Mouse (Mus musculus): Measurements from ENCODE around the gene Lect2. TPM values are rescaled to one million over a fixed set of nuclear protein-coding genes. Genes with fewer than 3 reads are reported as not detected.

Lect2 gene
- polyA plus RNA-seq, 1 experiment = not detected

DNA sequence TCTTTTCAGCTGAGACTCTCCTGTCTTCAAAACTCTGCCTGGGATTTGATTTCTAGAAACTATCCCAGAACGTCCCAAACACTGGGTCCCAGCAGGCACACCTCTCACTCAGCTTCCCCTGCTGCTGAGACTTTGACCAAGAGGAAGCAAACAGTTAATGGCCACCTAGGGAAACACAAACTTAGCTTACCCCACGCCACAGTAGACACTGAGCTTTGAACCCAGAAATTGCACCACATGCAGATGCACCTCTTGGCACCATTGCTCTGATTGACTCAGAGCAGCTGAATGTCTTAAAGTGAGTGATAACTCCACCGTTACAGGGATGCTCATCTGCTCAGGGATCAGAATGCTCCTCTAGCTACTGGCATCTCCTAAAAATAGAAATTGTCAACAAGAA is 10.5 kb upstream of the Lect2 start:
- Histone ChIP-seq H3K36me3 (ENCODE audit: control insufficient read depth, insufficient read depth, low read length) (no peaks in the 10 kb centered on the region), H3K27me3 (ENCODE audit: control insufficient read depth, insufficient read depth, low read length) (no peaks in the 10 kb centered on the region), H3K4me3 (ENCODE audit: control insufficient read depth, low read depth, low read length) (no peak overlapping the region), H3K27ac (ENCODE audit: control insufficient read depth, insufficient read depth, low read depth, low read length) (no peak overlapping the region), H3K4me1 (ENCODE audit: control insufficient read depth, insufficient read depth, low read length) (no peaks in the 10 kb centered on the region)
- TF ChIP-seq POLR2A (IDR thresholded peaks at IDR 0.05; ENCODE audit: control insufficient read depth, low read depth, low read length) (no peak), CTCF (IDR thresholded peaks at IDR 0.05; ENCODE audit: control insufficient read depth, insufficient read depth, insufficient replicate concordance, low read depth, low read length) (no peak)

DNA sequence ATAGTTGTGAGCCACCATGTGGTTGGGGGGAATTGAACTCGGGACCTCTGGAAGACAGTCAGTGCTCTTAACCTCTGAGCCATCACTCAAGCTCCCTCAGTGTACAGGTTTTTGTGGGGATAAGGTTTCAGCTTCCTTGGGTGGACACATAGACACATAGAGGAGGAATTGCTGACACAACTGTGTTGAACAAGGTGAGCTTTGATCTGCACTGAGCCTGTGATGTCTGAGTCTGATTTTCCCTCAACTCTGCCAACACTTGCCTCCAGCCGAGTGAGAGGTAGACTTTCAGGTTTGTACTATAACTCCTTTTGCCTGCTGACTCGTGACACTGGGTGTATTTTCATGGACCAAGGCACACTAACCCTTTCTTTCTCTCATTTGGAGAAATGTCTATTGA is 8.4 kb upstream of the Lect2 start:
- no peaks in the 10 kb centered on the region for H3K27me3 ChIP-seq (ENCODE audit: control insufficient read depth, insufficient read depth, low read length)
- no peak overlapping the region for H3K27ac ChIP-seq (ENCODE audit: control insufficient read depth, insufficient read depth, low read depth, low read length)
- no peaks in the 10 kb centered on the region for H3K4me1 ChIP-seq (ENCODE audit: control insufficient read depth, insufficient read depth, low read length)
- no peak overlapping the region for H3K4me3 ChIP-seq (ENCODE audit: control insufficient read depth, low read depth, low read length)
- TF ChIP-seq POLR2A (IDR thresholded peaks at IDR 0.05; ENCODE audit: control insufficient read depth, low read depth, low read length) (no peak), CTCF (IDR thresholded peaks at IDR 0.05; ENCODE audit: control insufficient read depth, insufficient read depth, insufficient replicate concordance, low read depth, low read length) (no peak)
- H3K36me3 ChIP-seq (ENCODE audit: control insufficient read depth, insufficient read depth, low read length) = no peaks in the 10 kb centered on the region

DNA sequence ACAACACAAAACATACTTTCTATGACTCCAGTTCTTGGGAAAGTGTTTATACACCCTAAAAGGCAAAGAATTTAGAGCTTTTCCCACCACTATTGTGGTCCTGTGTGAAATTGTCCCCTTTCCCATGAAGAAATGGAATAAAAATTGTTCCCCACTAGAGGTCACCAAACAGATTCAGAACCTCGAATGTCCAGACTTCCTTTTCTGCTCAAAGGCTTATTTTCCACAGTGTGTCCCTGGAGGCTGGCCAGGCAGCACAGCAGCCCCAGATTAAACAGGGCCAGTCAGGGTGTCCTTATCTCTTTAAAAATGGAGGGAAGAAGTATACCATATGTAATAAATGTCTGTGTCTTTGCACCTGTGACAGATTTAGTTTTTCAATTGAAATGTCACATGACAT is 7.7 kb upstream of the Lect2 start:
- Histone ChIP-seq H3K27me3 (ENCODE audit: control insufficient read depth, insufficient read depth, low read length) (no peaks in the 10 kb centered on the region), H3K27ac (ENCODE audit: control insufficient read depth, insufficient read depth, low read depth, low read length) (no peak overlapping the region), H3K36me3 (ENCODE audit: control insufficient read depth, insufficient read depth, low read length) (no peaks in the 10 kb centered on the region), H3K4me1 (ENCODE audit: control insufficient read depth, insufficient read depth, low read length) (no peaks in the 10 kb centered on the region), H3K4me3 (ENCODE audit: control insufficient read depth, low read depth, low read length) (no peak overlapping the region)
- TF ChIP-seq CTCF (IDR thresholded peaks at IDR 0.05; ENCODE audit: control insufficient read depth, insufficient read depth, insufficient replicate concordance, low read depth, low read length) = no peak
- no peak for TF ChIP-seq POLR2A (IDR thresholded peaks at IDR 0.05; ENCODE audit: control insufficient read depth, low read depth, low read length)

DNA sequence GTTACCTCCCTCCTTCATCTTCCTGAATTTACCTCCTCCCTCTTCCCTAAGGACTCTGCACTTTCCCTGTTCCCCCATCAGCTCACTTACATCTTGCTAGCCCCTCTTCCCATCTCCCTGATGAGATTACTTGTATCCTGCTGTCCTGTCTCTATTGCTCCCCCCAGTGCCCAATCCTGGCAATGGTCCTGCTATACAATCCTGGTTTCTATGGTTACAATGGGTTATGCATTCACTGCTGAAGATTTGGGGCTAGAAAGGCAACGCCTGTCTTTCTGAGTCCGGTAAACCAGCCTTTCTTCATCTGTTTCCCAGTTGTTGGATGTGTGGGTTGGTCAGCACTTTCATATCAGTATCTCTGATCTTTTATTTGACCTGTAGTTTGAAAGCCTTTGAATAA is 6.1 kb upstream of the Lect2 start:
- TF ChIP-seq CTCF (IDR thresholded peaks at IDR 0.05; ENCODE audit: control insufficient read depth, insufficient read depth, insufficient replicate concordance, low read depth, low read length) (no peak), POLR2A (IDR thresholded peaks at IDR 0.05; ENCODE audit: control insufficient read depth, low read depth, low read length) (no peak)
- no peak overlapping the region for H3K4me3 ChIP-seq (ENCODE audit: control insufficient read depth, low read depth, low read length)
- H3K27me3 ChIP-seq (ENCODE audit: control insufficient read depth, insufficient read depth, low read length) = no peaks in the 10 kb centered on the region
- no peaks in the 10 kb centered on the region for H3K4me1 ChIP-seq (ENCODE audit: control insufficient read depth, insufficient read depth, low read length)
- no peak overlapping the region for H3K27ac ChIP-seq (ENCODE audit: control insufficient read depth, insufficient read depth, low read depth, low read length)
- H3K36me3 ChIP-seq (ENCODE audit: control insufficient read depth, insufficient read depth, low read length) = no peaks in the 10 kb centered on the region

DNA sequence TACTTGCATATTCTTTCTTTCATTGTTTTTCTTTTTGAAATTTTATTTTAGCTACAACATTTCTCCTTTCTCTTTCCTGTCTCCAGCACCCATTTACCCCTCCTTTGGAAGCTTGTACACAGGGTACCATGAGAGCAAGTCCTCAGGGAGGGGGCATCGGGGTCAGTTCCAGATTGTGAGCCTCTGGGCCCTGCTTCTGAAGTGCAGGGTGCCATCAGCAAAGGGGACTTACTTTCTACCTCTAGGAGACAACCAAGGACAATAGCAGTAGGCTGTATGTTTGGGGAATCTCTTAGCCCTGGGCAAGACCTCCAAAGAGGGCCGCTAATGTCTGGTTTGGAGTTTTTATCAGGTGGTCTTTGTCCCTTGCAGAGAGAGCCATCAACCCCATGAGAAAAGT is 5.6 kb upstream of the Lect2 start:
- no peaks in the 10 kb centered on the region for H3K36me3 ChIP-seq (ENCODE audit: control insufficient read depth, insufficient read depth, low read length)
- TF ChIP-seq POLR2A (IDR thresholded peaks at IDR 0.05; ENCODE audit: control insufficient read depth, low read depth, low read length) (no peak), CTCF (IDR thresholded peaks at IDR 0.05; ENCODE audit: control insufficient read depth, insufficient read depth, insufficient replicate concordance, low read depth, low read length) (no peak)
- H3K27me3 ChIP-seq (ENCODE audit: control insufficient read depth, insufficient read depth, low read length) = no peaks in the 10 kb centered on the region
- no peaks in the 10 kb centered on the region for H3K4me1 ChIP-seq (ENCODE audit: control insufficient read depth, insufficient read depth, low read length)
- no peak overlapping the region for H3K4me3 ChIP-seq (ENCODE audit: control insufficient read depth, low read depth, low read length)
- H3K27ac ChIP-seq (ENCODE audit: control insufficient read depth, insufficient read depth, low read depth, low read length) = no peak overlapping the region

DNA sequence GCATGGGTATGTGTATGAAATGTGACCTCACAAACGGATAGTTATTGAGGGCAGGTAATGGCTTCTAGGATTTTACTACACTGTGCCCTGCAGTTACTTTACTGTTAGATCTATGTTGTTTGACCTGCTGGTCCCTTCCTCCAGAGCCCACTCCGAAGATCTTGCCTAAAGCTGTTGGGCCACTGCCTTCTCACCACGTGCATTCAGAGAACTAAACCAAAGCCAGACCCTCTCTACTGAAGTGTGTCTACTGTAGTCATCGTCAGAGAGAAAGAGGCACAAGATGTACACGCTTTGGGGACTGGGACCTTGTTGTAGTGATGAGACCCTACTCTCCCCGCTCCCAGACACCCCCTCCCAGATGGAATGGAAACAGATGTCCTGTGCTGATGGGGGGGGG is 3.4 kb upstream of the Lect2 start:
- TF ChIP-seq POLR2A (IDR thresholded peaks at IDR 0.05; ENCODE audit: control insufficient read depth, low read depth, low read length) (no peak), CTCF (IDR thresholded peaks at IDR 0.05; ENCODE audit: control insufficient read depth, insufficient read depth, insufficient replicate concordance, low read depth, low read length) (no peak)
- no peak overlapping the region for H3K27ac ChIP-seq (ENCODE audit: control insufficient read depth, insufficient read depth, low read depth, low read length)

DNA sequence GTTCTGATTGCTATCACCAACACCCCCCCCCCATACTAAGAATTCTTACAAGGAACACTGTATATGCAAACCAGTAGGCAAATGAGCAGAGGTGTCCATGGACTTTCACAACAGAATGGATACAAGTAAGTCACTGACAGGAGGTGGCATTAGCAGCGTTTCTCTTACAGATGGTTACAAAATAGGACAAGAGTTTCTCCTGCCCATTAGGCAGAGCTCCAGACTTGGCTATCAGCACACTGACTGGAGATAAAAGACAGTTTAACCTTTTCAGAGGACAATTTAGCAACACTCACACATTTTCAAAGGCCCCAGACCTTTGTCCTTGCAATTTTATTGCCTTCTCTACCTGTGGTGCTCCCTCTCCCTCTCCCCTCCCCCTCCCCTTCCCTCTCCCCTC is 2.3 kb upstream of the Lect2 start:
- H3K4me1 ChIP-seq (ENCODE audit: control insufficient read depth, insufficient read depth, low read length) = no peaks in the 10 kb centered on the region
- H3K27me3 ChIP-seq (ENCODE audit: control insufficient read depth, insufficient read depth, low read length) = no peaks in the 10 kb centered on the region
- H3K27ac ChIP-seq (ENCODE audit: control insufficient read depth, insufficient read depth, low read depth, low read length) = no peak overlapping the region
- no peaks in the 10 kb centered on the region for H3K36me3 ChIP-seq (ENCODE audit: control insufficient read depth, insufficient read depth, low read length)
- no peak overlapping the region for H3K4me3 ChIP-seq (ENCODE audit: control insufficient read depth, low read depth, low read length)
- TF ChIP-seq POLR2A (IDR thresholded peaks at IDR 0.05; ENCODE audit: control insufficient read depth, low read depth, low read length) (no peak), CTCF (IDR thresholded peaks at IDR 0.05; ENCODE audit: control insufficient read depth, insufficient read depth, insufficient replicate concordance, low read depth, low read length) (no peak)

More for the DNA sequence above, 3.4 kb upstream of the Lect2 start:
- Histone ChIP-seq H3K36me3 (ENCODE audit: control insufficient read depth, insufficient read depth, low read length) (no peaks in the 10 kb centered on the region), H3K27me3 (ENCODE audit: control insufficient read depth, insufficient read depth, low read length) (no peaks in the 10 kb centered on the region), H3K4me3 (ENCODE audit: control insufficient read depth, low read depth, low read length) (no peak overlapping the region), H3K4me1 (ENCODE audit: control insufficient read depth, insufficient read depth, low read length) (no peaks in the 10 kb centered on the region)

DNA sequence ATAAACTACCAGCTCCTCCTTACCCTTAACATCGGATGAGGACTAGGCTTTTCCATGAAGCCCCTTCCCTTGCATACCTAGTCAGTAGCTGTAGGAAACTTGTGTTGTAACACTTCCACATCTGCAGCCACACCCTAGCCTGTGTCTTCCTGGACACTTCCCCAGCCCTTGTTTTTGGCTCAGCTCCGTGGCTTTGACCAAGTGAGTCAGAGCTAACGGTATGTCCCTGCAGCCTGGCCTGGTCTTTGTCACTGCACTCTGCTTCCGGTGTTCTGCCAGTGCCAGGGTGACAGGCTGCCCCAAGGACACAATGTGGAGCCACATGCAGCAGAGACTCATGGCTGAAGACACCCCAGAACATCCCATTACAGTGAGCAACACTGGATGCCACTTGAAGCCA is 1.1 kb upstream of the Lect2 start:
- Histone ChIP-seq H3K27ac (ENCODE audit: control insufficient read depth, insufficient read depth, low read depth, low read length) (no peak overlapping the region), H3K4me3 (ENCODE audit: control insufficient read depth, low read depth, low read length) (no peak overlapping the region), H3K27me3 (ENCODE audit: control insufficient read depth, insufficient read depth, low read length) (no peaks in the 10 kb centered on the region), H3K36me3 (ENCODE audit: control insufficient read depth, insufficient read depth, low read length) (no peaks in the 10 kb centered on the region), H3K4me1 (ENCODE audit: control insufficient read depth, insufficient read depth, low read length) (no peaks in the 10 kb centered on the region)
- no peak for TF ChIP-seq CTCF (IDR thresholded peaks at IDR 0.05; ENCODE audit: control insufficient read depth, insufficient read depth, insufficient replicate concordance, low read depth, low read length)
- TF ChIP-seq POLR2A (IDR thresholded peaks at IDR 0.05; ENCODE audit: control insufficient read depth, low read depth, low read length) = no peak
